Mouse (Mus musculus) gastrocnemius, postnatal 25 days (tissue): ENCODE results near the gene Clybl. TPM values are rescaled to one million over a fixed set of nuclear protein-coding genes. Genes with fewer than 3 reads are reported as not detected.

Experiments
- DNase-seq: peaks from one replicate; pipeline ENCODE4 v3.0.0; 2022
- total RNA-seq, 2 experiments: library from RNA; stranded (reverse); gene quantifications; 1 replicate in 1 of 2; 2 replicates in 1 of 2; pipeline ENCODE4 v1.2.3; 2021

Clybl gene
- total RNA-seq, 2 experiments from 2014 or later: 62.1 to 62.3 TPM

GRCm38 (mm10) chr14:122249123-122249522 is 67.6 kb downstream of the Clybl start:
- DNase-seq: no peak

GRCm38 (mm10) chr14:122251346-122251745 is 69.8 kb downstream of the Clybl start:
- no peak for DNase-seq

- no peak for DNase-seq
Observed at GRCm38 (mm10) chr14:122255562-122256260, 74.2 kb downstream of the Clybl start.

- no peak for DNase-seq
Observed at GRCm38 (mm10) chr14:122256261-122256634, 74.7 kb downstream of the Clybl start.

GRCm38 (mm10) chr14:122258297-122258696 is 76.8 kb downstream of the Clybl start:
- DNase-seq: no peak

- DNase-seq: no peak
Observed at GRCm38 (mm10) chr14:122261250-122261649, 79.7 kb downstream of the Clybl start.

- DNase-seq: no peak
Observed at GRCm38 (mm10) chr14:122262851-122263659, 81.6 kb downstream of the Clybl start.

GRCm38 (mm10) chr14:122265214-122265613 is 83.7 kb downstream of the Clybl start:
- no peak for DNase-seq

GRCm38 (mm10) chr14:122267590-122267989 is 86.1 kb downstream of the Clybl start:
- no peak for DNase-seq

- no peak for DNase-seq
Observed at GRCm38 (mm10) chr14:122271104-122271746, 89.7 kb downstream of the Clybl start.

- DNase-seq: no peak
Observed at GRCm38 (mm10) chr14:122277142-122277541, 95.6 kb downstream of the Clybl start.

GRCm38 (mm10) chr14:122279462-122280308 is 98.2 kb downstream of the Clybl start:
- DNase-seq: no peak

- no peak for DNase-seq
Observed at GRCm38 (mm10) chr14:122280309-122281071, 99.0 kb downstream of the Clybl start.

- no peak for DNase-seq
Observed at GRCm38 (mm10) chr14:122281072-122281634, 99.6 kb downstream of the Clybl start.

GRCm38 (mm10) chr14:122283959-122284358 is 102.5 kb downstream of the Clybl start:
- no peak for DNase-seq

- DNase-seq: no peak
Observed at GRCm38 (mm10) chr14:122296399-122296798, 114.9 kb downstream of the Clybl start.

- no peak for DNase-seq
Observed at GRCm38 (mm10) chr14:122296864-122297263, 115.4 kb downstream of the Clybl start.

GRCm38 (mm10) chr14:122297386-122298109 is 116.0 kb downstream of the Clybl start:
- DNase-seq: no peak

GRCm38 (mm10) chr14:122300261-122300660 is 118.8 kb downstream of the Clybl start:
- no peak for DNase-seq

GRCm38 (mm10) chr14:122303821-122304220 is 122.3 kb downstream of the Clybl start:
- DNase-seq: no peak
